12 mouse cellular contexts compared by ENCODE assay signal in genomic region chr10:102417654-102418272, GRCm38 (mm10).
DNase-seq lines count a peak whose midpoint lies in the region; ATAC-seq and TF ChIP-seq lines count a peak whose summit lies in the region.
"Had no signal": no experiment of that assay in that cellular context is flagged by ENCODE, and none has a peak within 500 bp of the region (broad histone marks: within the 10 kb centered on the region; RNA-seq: fewer than 3 reads in every experiment).

No protein-coding gene starts in this region.

- 73% methylated on average over 2 of the region's 2 CpGs for WGBS in forebrain, embryonic 14.5 days

- peak; percentile 71 for TF ChIP-seq RAD21 in MEL (IDR thresholded peaks at IDR 0.05; ENCODE audit: low read depth, low read length)

- no peaks in the 10 kb centered on the region for H3K27me3 ChIP-seq in MEL (ENCODE audit: control insufficient read depth in 1 of 2, insufficient read depth in 2 of 2, low read length in 2 of 2)
- H3K27me3 ChIP-seq in forebrain, embryonic 14.5 days (replicated peaks; ENCODE audit: control insufficient read depth, insufficient read depth, low read length): no peaks in the 10 kb centered on the region
- H3K27me3 ChIP-seq: embryonic facial prominence, embryonic 13.5 days; liver, embryonic 15.5 days had no signal

- TF ChIP-seq CTCF in left cerebral cortex, adult 2 months (IDR thresholded peaks at IDR 0.05): peak; percentile 69
- TF ChIP-seq CTCF in MEL (IDR thresholded peaks at IDR 0.05 in 2 of 3, conservative IDR thresholded peaks at IDR 0.05 in 1 of 3; ENCODE audit: control insufficient read depth in 1 of 3, insufficient read depth in 1 of 3, low read depth in 2 of 3, low read length in 3 of 3, poor library complexity in 1 of 3, severe bottlenecking in 1 of 3): peak in 1 of 3 experiments; percentile 54; a peak in 2 of 6 replicates

- H3K4me1 ChIP-seq in MEL (ENCODE audit: control insufficient read depth in 1 of 2, insufficient read depth in 2 of 2, low read length in 2 of 2): no peaks in the 10 kb centered on the region
- H3K4me1 ChIP-seq in forebrain, embryonic 14.5 days (ENCODE audit: control insufficient read depth, insufficient read depth, low read length): no peaks in the 10 kb centered on the region
- H3K4me1 ChIP-seq: embryonic facial prominence, embryonic 13.5 days; liver, embryonic 15.5 days had no signal

- no peaks in the 10 kb centered on the region for H3K36me3 ChIP-seq in MEL (ENCODE audit: control insufficient read depth in 1 of 2, insufficient read depth in 2 of 2, low read length in 2 of 2)
- no peaks in the 10 kb centered on the region for H3K36me3 ChIP-seq in forebrain, embryonic 14.5 days (ENCODE audit: control insufficient read depth, insufficient read depth, low read length)
- H3K36me3 ChIP-seq: embryonic facial prominence, embryonic 13.5 days; liver, embryonic 15.5 days had no signal

- no peak overlapping the region for H3K27ac ChIP-seq in left cerebral cortex, adult 2 months
- H3K27ac ChIP-seq in MEL (ENCODE audit: control insufficient read depth, low read depth, low read length): no peak overlapping the region
- no peak overlapping the region for H3K27ac ChIP-seq in forebrain, embryonic 14.5 days (ENCODE audit: low read depth, low read length)
- H3K27ac ChIP-seq: embryonic facial prominence, embryonic 13.5 days; liver, embryonic 15.5 days had no signal

- no peaks in the 10 kb centered on the region for H3K79me2 ChIP-seq in MEL (ENCODE audit: control insufficient read depth, insufficient read depth, low read length, poor library complexity)

- H3K9me3 ChIP-seq in MEL (replicated peaks; ENCODE audit: insufficient read depth, low read length): no peaks in the 10 kb centered on the region
- no peaks in the 10 kb centered on the region for H3K9me3 ChIP-seq in forebrain, embryonic 14.5 days (replicated peaks; ENCODE audit: control insufficient read depth, low read length)
- H3K9me3 ChIP-seq: embryonic facial prominence, embryonic 13.5 days; liver, embryonic 15.5 days had no signal

- TF ChIP-seq POLR2A in MEL (IDR thresholded peaks at IDR 0.05; ENCODE audit: control insufficient read depth in 1 of 2, insufficient read depth in 1 of 2, low read depth in 1 of 2, low read length in 2 of 2, poor library complexity in 1 of 2): no peak

- no peak for ATAC-seq in forebrain, embryonic 14.5 days

- H3K4me2 ChIP-seq in forebrain, embryonic 14.5 days (ENCODE audit: low read length): no peak overlapping the region
- H3K4me2 ChIP-seq: embryonic facial prominence, embryonic 13.5 days; liver, embryonic 15.5 days had no signal

- intact Hi-C loops in left cerebral cortex, adult 2 months (cut with DNase I): loop anchor here (1.0 kb wide), 2 partner anchors 1676 to 1788 kb away; no protein-coding TSS in a partner anchor
- intact Hi-C loops in left cerebral cortex, postnatal 10 days (cut with DNase I): loop anchor here (5.0 kb wide), 3 partner anchors 1675 to 1815 kb away; no protein-coding TSS in a partner anchor

- DNase-seq in embryo, embryonic 10 days (ENCODE audit: low spot score): peak; percentile 15
- DNase-seq in embryo, embryonic 9.5 days (ENCODE audit: extremely low spot score): no peak
- no peak for DNase-seq in left cerebral cortex, adult 2 months (ENCODE audit: extremely low spot score in 1 of 2, low spot score in 2 of 2)
- no peak for DNase-seq in left cerebral cortex, postnatal 10 days (ENCODE audit: extremely low spot score in 1 of 2, low spot score in 2 of 2)
- DNase-seq in MEL (ENCODE audit: low read depth, low spot score): peak; percentile 10
- peak; percentile 66 for DNase-seq in forebrain, embryonic 14.5 days (ENCODE audit: low spot score)
- no peak for DNase-seq in adrenal gland, postnatal 36 days
- no peak for DNase-seq in adrenal gland, adult (ENCODE audit: inconsistent age in 2 of 2, low spot score in 1 of 2)
- DNase-seq: gastrocnemius, postnatal 25 days; right cerebral cortex, adult 18-20 months had no signal

- no peak overlapping the region for H3K4me3 ChIP-seq in left cerebral cortex, adult 2 months
- no peak overlapping the region for H3K4me3 ChIP-seq in MEL (ENCODE audit: control insufficient read depth in 1 of 2, insufficient read depth in 1 of 2, low read depth in 2 of 2, low read length in 2 of 2)
- H3K4me3 ChIP-seq in forebrain, embryonic 14.5 days (ENCODE audit: low read depth, low read length): no peak overlapping the region
- H3K4me3 ChIP-seq: embryonic facial prominence, embryonic 13.5 days; liver, embryonic 15.5 days had no signal

- TF ChIP-seq EP300 in MEL (IDR thresholded peaks at IDR 0.05; ENCODE audit: low read depth in 1 of 2, low read length in 2 of 2): no peak

- H3K9ac ChIP-seq in MEL (ENCODE audit: control insufficient read depth, low read depth, low read length, poor library complexity, severe bottlenecking): no peak overlapping the region
- no peak overlapping the region for H3K9ac ChIP-seq in forebrain, embryonic 14.5 days (ENCODE audit: low read length)
- H3K9ac ChIP-seq: embryonic facial prominence, embryonic 13.5 days; liver, embryonic 15.5 days had no signal

TF ChIP-seq in MEL, 35 proteins besides CTCF, POLR2A, EP300 and RAD21:
- TF ChIP-seq ZC3H11A (IDR thresholded peaks at IDR 0.05; ENCODE audit: low read depth, low read length) (peak; percentile 56), MXI1 (IDR thresholded peaks at IDR 0.05; ENCODE audit: low read depth, low read length) (no peak), MAZ (IDR thresholded peaks at IDR 0.05; ENCODE audit: low read depth, low read length) (no peak), SMC3 (IDR thresholded peaks at IDR 0.05; ENCODE audit: low read depth, low read length) (peak; percentile 69), ETS1 (IDR thresholded peaks at IDR 0.05; ENCODE audit: low read depth, low read length) (no peak)

Comparison
In these comparisons a context has a peak if more than half of its experiments do, and no peak if none do; other contexts are left out.
1. DNase-seq: peak in embryo, embryonic 10 days (single experiment), MEL (single experiment) and forebrain, embryonic 14.5 days (single experiment); none in embryo, embryonic 9.5 days (single experiment), left cerebral cortex, adult 2 months (0 of 2), left cerebral cortex, postnatal 10 days (0 of 2), adrenal gland, postnatal 36 days (0 of 2) and adrenal gland, adult (0 of 2).